13 mouse cellular contexts compared by ENCODE assay signal in the genomic region with DNA sequence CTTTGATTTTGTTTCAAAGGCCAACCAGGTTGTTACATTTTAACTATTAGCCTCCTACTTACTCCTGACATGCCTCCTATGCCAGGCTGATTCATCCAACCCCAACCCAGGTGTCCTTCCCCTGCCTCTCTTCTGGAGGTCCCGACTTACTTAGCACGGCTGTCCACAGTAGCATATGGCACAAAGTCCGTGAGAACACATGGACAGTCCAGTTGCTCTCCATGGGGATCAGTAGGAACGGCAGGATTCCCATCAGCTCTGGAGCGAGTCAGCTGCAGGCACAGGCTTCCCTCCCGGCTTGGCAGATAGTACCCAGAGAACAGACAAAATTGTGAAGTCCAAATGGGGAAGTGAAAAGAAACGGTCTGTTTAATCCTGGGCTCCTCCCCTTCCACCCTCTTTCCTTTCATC. TPM values are rescaled to one million over a fixed set of nuclear protein-coding genes. Genes with fewer than 3 reads are reported as not detected.
DNase-seq lines count a peak whose midpoint lies in the region; ATAC-seq and TF ChIP-seq lines count a peak whose summit lies in the region.
"Had no signal": no experiment of that assay in that cellular context is flagged by ENCODE, and none has a peak within 500 bp of the region (broad histone marks: within the 10 kb centered on the region; RNA-seq: fewer than 3 reads in every experiment).

No protein-coding gene starts in this region.

- no peaks in the 10 kb centered on the region for H3K27me3 ChIP-seq in CH12.LX (replicated peaks)
- no peaks in the 10 kb centered on the region for H3K27me3 ChIP-seq in liver, postnatal 0 days (ENCODE audit: insufficient read depth, low read length)
- no peaks in the 10 kb centered on the region for H3K27me3 ChIP-seq in forebrain, embryonic 16.5 days (replicated peaks; ENCODE audit: control insufficient read depth, insufficient read depth, low read length)
- no peaks in the 10 kb centered on the region for H3K27me3 ChIP-seq in neural tube, embryonic 15.5 days (replicated peaks)
- H3K27me3 ChIP-seq: intestine, embryonic 15.5 days; liver, embryonic 13.5 days had no signal

- peak; percentile 88 for TF ChIP-seq EP300 in CH12.LX (IDR thresholded peaks at IDR 0.05; ENCODE audit: low read length)
- no peak for TF ChIP-seq EP300 in liver, postnatal 0 days (IDR thresholded peaks at IDR 0.05; ENCODE audit: low read depth)

- H3K9me3 ChIP-seq in CH12.LX (replicated peaks; ENCODE audit: low read length): no peaks in the 10 kb centered on the region
- H3K9me3 ChIP-seq in liver, postnatal 0 days (ENCODE audit: low read length): no peaks in the 10 kb centered on the region
- H3K9me3 ChIP-seq in forebrain, embryonic 16.5 days (ENCODE audit: control insufficient read depth, low read length): no peaks in the 10 kb centered on the region
- no peaks in the 10 kb centered on the region for H3K9me3 ChIP-seq in neural tube, embryonic 15.5 days (replicated peaks)
- H3K9me3 ChIP-seq: heart, embryonic 10.5 days; intestine, embryonic 15.5 days; liver, embryonic 13.5 days had no signal

- H3K4me2 ChIP-seq in CH12.LX (ENCODE audit: insufficient read depth, low read depth, poor library complexity, severe bottlenecking): peak overlapping the region; percentile 79
- peak overlapping the region; percentile 48 for H3K4me2 ChIP-seq in liver, postnatal 0 days (ENCODE audit: low read depth, low read length)
- no peak overlapping the region for H3K4me2 ChIP-seq in forebrain, embryonic 16.5 days (ENCODE audit: low read length)
- no peak overlapping the region for H3K4me2 ChIP-seq in neural tube, embryonic 15.5 days
- H3K4me2 ChIP-seq: intestine, embryonic 15.5 days; liver, embryonic 13.5 days had no signal

- H3K9ac ChIP-seq in CH12.LX (ENCODE audit: insufficient read depth, low read depth): peak overlapping the region; percentile 55
- peak overlapping the region; percentile 36; the same call in 1 of the 2 replicates for H3K9ac ChIP-seq in liver, postnatal 0 days (replicated peaks)
- no peak overlapping the region for H3K9ac ChIP-seq in forebrain, embryonic 16.5 days (replicated peaks; ENCODE audit: low read depth, low read length)
- H3K9ac ChIP-seq in neural tube, embryonic 15.5 days (replicated peaks): no peak overlapping the region
- H3K9ac ChIP-seq: intestine, embryonic 15.5 days; liver, embryonic 13.5 days had no signal

- peaks cover 0 to 11% of the 10 kb centered on the region in 2 experiments for H3K36me3 ChIP-seq in CH12.LX (replicated peaks in 1 of 2; ENCODE audit: control insufficient read depth in 1 of 2, insufficient read depth in 1 of 2, low read length in 1 of 2)
- H3K36me3 ChIP-seq in liver, postnatal 0 days (replicated peaks; ENCODE audit: insufficient read depth, low read length): no peaks in the 10 kb centered on the region
- no peaks in the 10 kb centered on the region for H3K36me3 ChIP-seq in forebrain, embryonic 16.5 days (ENCODE audit: control insufficient read depth, insufficient read depth)
- H3K36me3 ChIP-seq in neural tube, embryonic 15.5 days: no peaks in the 10 kb centered on the region
- H3K36me3 ChIP-seq: heart, embryonic 10.5 days; intestine, embryonic 15.5 days; liver, embryonic 13.5 days had no signal

- in situ Hi-C loops in CH12.LX (cut with MboI; ENCODE audit: low pct_ligation_motif_present, low pct_unique_long_range_greater_than_20kb, low sequenced_read_pairs): loop anchor here (25.0 kb wide), 1 partner anchor 338 kb away; a partner anchor contains a TSS

- peak; percentile 79 to 89 for ATAC-seq in hematopoietic stem cell, adult 5-6 weeks (replicated peaks in 1 of 2; ENCODE audit: insufficient read depth in 1 of 2, low FRiP score in 2 of 2, low TSS enrichment in 1 of 2, low read depth in 1 of 2, poor library complexity in 2 of 2, severe bottlenecking in 2 of 2)
- ATAC-seq in liver, postnatal 0 days: no peak
- no peak for ATAC-seq in forebrain, embryonic 16.5 days
- no peak for ATAC-seq in neural tube, embryonic 15.5 days (ENCODE audit: low FRiP score)
- ATAC-seq: intestine, embryonic 15.5 days had no signal

- H3K4me1 ChIP-seq in CH12.LX (ENCODE audit: control insufficient read depth in 1 of 2, insufficient read depth in 2 of 2): peaks cover 17 to 58% of the 10 kb centered on the region in 2 experiments
- peaks cover 6% of the 10 kb centered on the region; the same call in 1 of the 2 replicates for H3K4me1 ChIP-seq in liver, postnatal 0 days (ENCODE audit: insufficient read depth)
- H3K4me1 ChIP-seq in forebrain, embryonic 16.5 days (replicated peaks; ENCODE audit: control insufficient read depth, insufficient read depth, low read length): no peaks in the 10 kb centered on the region
- H3K4me1 ChIP-seq in neural tube, embryonic 15.5 days: no peaks in the 10 kb centered on the region
- H3K4me1 ChIP-seq: heart, embryonic 10.5 days; intestine, embryonic 15.5 days; liver, embryonic 13.5 days had no signal

- DNase-seq in layer of hippocampus, adult 9-11 months: peak; percentile 39
- DNase-seq in layer of hippocampus, postnatal 25 days (ENCODE audit: extremely low spot score in 1 of 2, low spot score in 1 of 2): no peak
- peak; percentile 72 for DNase-seq in CH12.LX (ENCODE audit: extremely low read depth)
- no peak for DNase-seq in liver, postnatal 0 days
- DNase-seq in neural tube, embryonic 10.5 days (ENCODE audit: extremely low spot score, low spot score): no peak
- DNase-seq: liver, embryonic 13.5 days had no signal

- no peak for TF ChIP-seq RAD21 in CH12.LX (IDR thresholded peaks at IDR 0.05; ENCODE audit: low read depth, low read length)

- WGBS in liver, postnatal 0 days (ENCODE audit: insufficient replicate concordance): 28% methylated on average over 7 of the region's 7 CpGs
- WGBS in forebrain, embryonic 16.5 days: 78% methylated on average over 7 of the region's 7 CpGs
- whole genome bisulfite sequencing in neural tube, embryonic 15.5 days: 83% methylated on average over 7 of the region's 7 CpGs

- peak; percentile 63 for TF ChIP-seq POLR2A in CH12.LX (IDR thresholded peaks at IDR 0.05; ENCODE audit: low read depth, low read length)

- H3K4me3 ChIP-seq in CH12.LX (replicated peaks in 1 of 3; ENCODE audit: low read depth in 2 of 3, low read length in 2 of 3, poor library complexity in 1 of 3): peak overlapping the region; percentile 59 to 77 (median 66)
- H3K4me3 ChIP-seq in liver, postnatal 0 days (ENCODE audit: low read depth, low read length): peak overlapping the region; percentile 36
- H3K4me3 ChIP-seq in forebrain, embryonic 16.5 days (replicated peaks; ENCODE audit: low read length): no peak overlapping the region
- H3K4me3 ChIP-seq in neural tube, embryonic 15.5 days (replicated peaks): no peak overlapping the region
- H3K4me3 ChIP-seq: heart, embryonic 10.5 days; intestine, embryonic 15.5 days; liver, embryonic 13.5 days had no signal

- dilution Hi-C loops in CH12.LX (cut with MboI; ENCODE audit: extremely low pct_ligation_motif_present, extremely low pct_unique_long_range_greater_than_20kb, low sequenced_read_pairs): no loop called here

- H3K27ac ChIP-seq in CH12.LX (ENCODE audit: insufficient read depth, low read depth): peak overlapping the region; percentile 64; the same call in 1 of the 2 replicates
- peak overlapping the region; percentile 26; the same call in 1 of the 2 replicates for H3K27ac ChIP-seq in liver, postnatal 0 days (ENCODE audit: low read depth)
- H3K27ac ChIP-seq in forebrain, embryonic 16.5 days (ENCODE audit: low read length): no peak overlapping the region
- H3K27ac ChIP-seq in neural tube, embryonic 15.5 days (replicated peaks): no peak overlapping the region
- H3K27ac ChIP-seq: heart, embryonic 10.5 days; intestine, embryonic 15.5 days; liver, embryonic 13.5 days; stomach, postnatal 0 days had no signal

- H3K79me2 ChIP-seq in CH12.LX (replicated peaks; ENCODE audit: control insufficient read depth, extremely low read depth, insufficient read depth, poor library complexity, severe bottlenecking): no peaks in the 10 kb centered on the region; the same call in 1 of the 2 replicates

- no peak for TF ChIP-seq CTCF in CH12.LX (conservative IDR thresholded peaks at IDR 0.05 in 1 of 2, IDR thresholded peaks at IDR 0.05 in 1 of 2; ENCODE audit: low read depth in 2 of 2, low read length in 2 of 2)
- TF ChIP-seq CTCF in liver, postnatal 0 days (IDR thresholded peaks at IDR 0.05; ENCODE audit: low read depth): no peak

TF ChIP-seq in CH12.LX, 34 proteins besides CTCF, POLR2A, EP300 and RAD21 (continues in another document):
- TF ChIP-seq HCFC1 (IDR thresholded peaks at IDR 0.05; ENCODE audit: low read depth, low read length): no peak
- peak; percentile 39; the same call in 1 of the 2 replicates for TF ChIP-seq TCF12 (IDR thresholded peaks at IDR 0.05; ENCODE audit: low read depth, low read length)
- TF ChIP-seq MXI1 (IDR thresholded peaks at IDR 0.05; ENCODE audit: low read depth, low read length): no peak

RNA-seq across cellular contexts. Expression of a gene that starts 0.6 kb away (rescaled TPM):
- 1 to 10 TPM; 3.4 to 3.6 TPM for total RNA-seq in layer of hippocampus, postnatal 25 days (2021)
- 20.2 and 31.8 TPM in 2 replicates for total RNA-seq in CH12.LX (2012; rRNA removed)
- 29.5 and 31.1 TPM in 2 replicates for total RNA-seq in CH12.LX (2014; rRNA removed)
- 36.1 and 44.3 TPM in 2 replicates for polyA plus RNA-seq in CH12.LX (2012; ENCODE audit: insufficient read length, low read depth)
- 18.5 and 26.0 TPM in 2 replicates for total RNA-seq in hematopoietic stem cell, adult 5-6 weeks (2017)
- polyA plus RNA-seq in liver, postnatal 0 days (2015; fragmentation: Nextera tagmentation; extraction: Ambion mirVana): 18.0 and 18.7 TPM in 2 replicates
- polyA plus RNA-seq in forebrain, embryonic 16.5 days (2015; fragmentation: Nextera tagmentation; extraction: Ambion mirVana): 0.63 and 1.7 TPM in 2 replicates
- 1.1 and 3.2 TPM in 2 replicates for polyA plus RNA-seq in neural tube, embryonic 15.5 days (2015; fragmentation: Nextera tagmentation; extraction: Ambion mirVana)
- polyA plus RNA-seq: heart, embryonic 10.5 days had no signal

RNA-seq across cellular contexts. Expression of a gene that starts 43.0 kb away (rescaled TPM):
- total RNA-seq in layer of hippocampus, postnatal 25 days (2021): under 1 TPM in 1 of 2 experiments, not detected in 1; 0.22 TPM
- total RNA-seq in CH12.LX (2012; rRNA removed) (48.4 and 56.8 TPM in 2 replicates), CH12.LX (2014; rRNA removed) (41.8 and 50.2 TPM in 2 replicates)
- polyA plus RNA-seq in CH12.LX (2012; ENCODE audit: insufficient read length, low read depth): 46.7 and 52.8 TPM in 2 replicates
- total RNA-seq in hematopoietic stem cell, adult 5-6 weeks (2017): 1.1 and 6.9 TPM in 2 replicates
- polyA plus RNA-seq in liver, postnatal 0 days (2015; fragmentation: Nextera tagmentation; extraction: Ambion mirVana): 9.4 and 9.7 TPM in 2 replicates
- 0.22 and 0.32 TPM in 2 replicates for polyA plus RNA-seq in forebrain, embryonic 16.5 days (2015; fragmentation: Nextera tagmentation; extraction: Ambion mirVana)
- 0.40 and 0.95 TPM in 2 replicates for polyA plus RNA-seq in neural tube, embryonic 15.5 days (2015; fragmentation: Nextera tagmentation; extraction: Ambion mirVana)

RNA-seq across cellular contexts. Expression of a gene that starts 48.4 kb away (rescaled TPM):
- not detected for total RNA-seq in layer of hippocampus, postnatal 25 days (2021)
- total RNA-seq in CH12.LX (2012; rRNA removed): 10.6 and 18.5 TPM in 2 replicates
- 30.6 and 34.8 TPM in 2 replicates for total RNA-seq in CH12.LX (2014; rRNA removed)
- 15.4 and 17.7 TPM in 2 replicates for polyA plus RNA-seq in CH12.LX (2012; ENCODE audit: insufficient read length, low read depth)
- total RNA-seq in hematopoietic stem cell, adult 5-6 weeks (2017): 0.65 and 1.1 TPM in 2 replicates
- polyA plus RNA-seq in liver, postnatal 0 days (2015; fragmentation: Nextera tagmentation; extraction: Ambion mirVana): 9.0 and 10.4 TPM in 2 replicates
- not detected in 2 replicates for polyA plus RNA-seq in forebrain, embryonic 16.5 days (2015; fragmentation: Nextera tagmentation; extraction: Ambion mirVana)
- not detected in 2 replicates for polyA plus RNA-seq in neural tube, embryonic 15.5 days (2015; fragmentation: Nextera tagmentation; extraction: Ambion mirVana)
- total RNA-seq: ES-E14 had no signal
- polyA plus RNA-seq: intestine, embryonic 15.5 days had no signal

Comparison
In these comparisons a context has a peak if more than half of its experiments do, and no peak if none do; other contexts are left out.
1. DNase-seq: peak in layer of hippocampus, adult 9-11 months (single experiment) and CH12.LX (single experiment); none in layer of hippocampus, postnatal 25 days (0 of 2), liver, postnatal 0 days (single experiment) and neural tube, embryonic 10.5 days (single experiment).
2. H3K27ac ChIP-seq: peak in CH12.LX (single experiment) and liver, postnatal 0 days (single experiment); none in forebrain, embryonic 16.5 days (single experiment) and neural tube, embryonic 15.5 days (single experiment).
3. H3K4me2 ChIP-seq: peak in CH12.LX (single experiment) and liver, postnatal 0 days (single experiment); none in forebrain, embryonic 16.5 days (single experiment) and neural tube, embryonic 15.5 days (single experiment).
4. H3K4me3 ChIP-seq: peak in CH12.LX (3 of 3) and liver, postnatal 0 days (single experiment); none in forebrain, embryonic 16.5 days (single experiment) and neural tube, embryonic 15.5 days (single experiment).
5. H3K9ac ChIP-seq: peak in CH12.LX (single experiment) and liver, postnatal 0 days (single experiment); none in forebrain, embryonic 16.5 days (single experiment) and neural tube, embryonic 15.5 days (single experiment).
6. ATAC-seq: peak in hematopoietic stem cell, adult 5-6 weeks (2 of 2); none in liver, postnatal 0 days (single experiment), forebrain, embryonic 16.5 days (single experiment) and neural tube, embryonic 15.5 days (single experiment).